Mouse (Mus musculus) gastrocnemius, postnatal 10 days (tissue): Measurements from ENCODE around the gene Cst10. TPM values are rescaled to one million over a fixed set of nuclear protein-coding genes. Genes with fewer than 3 reads are reported as not detected.

ENCODE experiments used
- DNase-seq: peaks from one replicate; pipeline ENCODE4 v3.0.0; 2021; ENCODE audit warnings: mixed read lengths
- long read RNA-seq, 2 experiments: library from polyadenylated mRNA; stranded (forward); transcript quantifications; one replicate each; pipeline ENCODE4 v2.0.0; 2021
- total RNA-seq, 2 experiments: library from RNA; stranded (reverse); gene quantifications; 2 replicates each; pipeline ENCODE4 v1.2.3; 2021

Gene Cst10
- not detected for total RNA-seq
- long read RNA-seq, experiment 1 = 0 reads
- long read RNA-seq, experiment 2 = 0 reads

DNA sequence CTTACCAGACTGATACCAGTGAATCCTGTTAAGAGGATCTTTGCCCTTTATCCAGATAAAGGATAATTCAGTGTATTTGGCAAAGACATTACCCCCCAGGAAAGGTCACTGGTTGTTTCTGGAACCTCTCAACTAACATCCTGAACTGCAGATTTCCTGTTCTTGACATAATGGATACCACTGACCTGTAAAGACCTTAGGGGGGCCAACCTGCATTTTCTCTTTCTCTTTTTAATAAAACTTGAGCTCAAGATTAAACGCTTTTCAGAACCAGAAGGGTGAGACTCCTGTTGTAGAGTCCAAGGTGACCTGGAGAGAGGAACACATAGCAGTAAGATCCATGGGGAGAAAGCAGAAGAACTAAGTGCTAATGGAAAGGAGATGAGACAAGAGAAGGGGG lies at the start of gene Cst10:
Cst10 (plus strand) TSS at position 301 of the 400 bp plus-strand sequence.
- DNase-seq = no peak

DNA sequence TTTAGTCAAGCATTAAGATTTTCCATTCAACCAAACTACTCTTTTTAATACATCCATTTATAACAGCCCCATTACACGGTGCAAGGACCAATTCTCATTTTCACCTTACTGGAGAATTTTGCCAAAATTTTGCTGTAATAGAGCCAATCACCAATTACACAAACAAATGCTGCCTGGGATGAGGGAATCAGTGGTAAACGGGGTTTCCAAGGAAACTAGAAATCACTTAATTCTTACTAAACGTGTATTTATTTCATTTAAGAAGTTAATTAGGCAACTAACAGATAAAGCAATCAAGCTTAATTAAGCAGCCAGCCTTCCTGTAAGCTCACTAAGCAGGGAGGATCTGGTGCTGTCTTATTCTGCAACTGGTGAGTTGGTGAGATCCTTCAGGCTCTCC lies 11.9 kb upstream of the Cst10 start:
- DNase-seq = no peak

DNA sequence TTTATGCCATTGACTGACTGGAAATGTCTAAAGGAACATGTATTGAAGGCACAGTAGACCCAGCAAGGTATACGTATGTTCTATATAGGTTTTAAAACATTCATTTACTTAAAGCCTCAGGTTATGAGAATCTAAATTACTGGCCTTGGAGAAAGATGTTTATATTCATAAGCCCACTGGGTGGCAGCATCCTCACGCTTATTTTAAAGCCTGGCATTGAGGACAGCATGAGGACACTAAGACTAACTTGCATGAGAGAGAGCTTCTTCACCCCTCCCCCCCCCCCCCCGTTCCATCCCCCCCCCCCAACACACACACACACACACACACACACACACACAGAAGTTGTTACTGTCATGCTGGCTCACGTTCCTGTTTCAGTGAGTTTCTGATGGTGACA lies 17.7 kb downstream of the Cst10 start:
- DNase-seq = no peak
